Mouse (Mus musculus) C2C12 (cell line): ENCODE data around the gene Eml3.

Experiments
- CEBPB ChIP-seq: IDR thresholded peaks from one replicate; pipeline ENCODE4 v1.6.1; 2011; ENCODE audit warnings: low read depth, mild to moderate bottlenecking, control low read depth, moderate library complexity
- CTCF ChIP-seq: IDR thresholded peaks from one replicate; pipeline ENCODE4 v1.5.1; 2011; ENCODE audit not compliant: control insufficient read depth, insufficient read depth, insufficient read length
- FOSL1 ChIP-seq: IDR thresholded peaks from one replicate; pipeline ENCODE4 v1.8.0; 2011; ENCODE audit warnings: mild to moderate bottlenecking, low read length; ENCODE audit not compliant: poor library complexity, insufficient read depth, severe bottlenecking
- MAX ChIP-seq: IDR thresholded peaks from one replicate; pipeline ENCODE4 v1.6.1; 2011; ENCODE audit warnings: mild to moderate bottlenecking, control low read depth
- MYOG ChIP-seq: IDR thresholded peaks from one replicate; pipeline ENCODE4 v1.6.1; 2011; ENCODE audit not compliant: control insufficient read depth, insufficient read length; ENCODE audit errors: extremely low read depth

DNA sequence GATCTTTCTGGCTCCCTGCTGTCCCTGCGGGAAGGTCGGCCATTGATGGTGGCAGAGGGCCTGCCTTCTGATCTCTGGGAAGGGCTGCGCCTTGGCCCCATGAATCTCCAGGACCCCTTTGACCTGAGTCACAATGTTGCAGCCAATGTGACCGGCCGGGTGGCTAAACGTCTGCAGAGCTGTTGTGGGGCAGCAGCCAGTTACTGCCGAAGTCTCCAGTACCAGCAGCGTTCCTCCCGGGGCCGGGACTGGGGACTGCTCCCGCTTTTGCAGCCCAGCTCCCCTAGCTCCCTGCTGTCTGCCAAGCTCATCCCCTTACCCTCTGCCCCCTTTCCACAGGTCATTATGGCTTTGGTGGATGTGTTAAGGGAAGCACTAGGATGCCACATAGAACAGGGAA, 35.7 kb downstream of the Eml3 start:
- no peak for TF ChIP-seq CTCF
- no peak for TF ChIP-seq MYOG
- no peak for TF ChIP-seq CEBPB
- TF ChIP-seq MAX = no peak
- TF ChIP-seq FOSL1 = no peak
